Mouse (Mus musculus) lung, adult 2 months (tissue): ENCODE results near the gene Slc16a11.

Source experiments
- CTCF ChIP-seq: fragments of 200-500 bp; IDR thresholded peaks from 2 replicates; pipeline ENCODE4 v1.5.1; 2011; ENCODE audit warnings: mild to moderate bottlenecking, low read length, control low read depth; ENCODE audit not compliant: insufficient read depth
- POLR2A ChIP-seq: fragments of 200-500 bp; IDR thresholded peaks from 2 replicates; pipeline ENCODE4 v1.6.1; 2011; ENCODE audit warnings: low read depth, mild to moderate bottlenecking, control low read depth, low read length, borderline replicate concordance; ENCODE audit errors: extremely low read depth

DNA sequence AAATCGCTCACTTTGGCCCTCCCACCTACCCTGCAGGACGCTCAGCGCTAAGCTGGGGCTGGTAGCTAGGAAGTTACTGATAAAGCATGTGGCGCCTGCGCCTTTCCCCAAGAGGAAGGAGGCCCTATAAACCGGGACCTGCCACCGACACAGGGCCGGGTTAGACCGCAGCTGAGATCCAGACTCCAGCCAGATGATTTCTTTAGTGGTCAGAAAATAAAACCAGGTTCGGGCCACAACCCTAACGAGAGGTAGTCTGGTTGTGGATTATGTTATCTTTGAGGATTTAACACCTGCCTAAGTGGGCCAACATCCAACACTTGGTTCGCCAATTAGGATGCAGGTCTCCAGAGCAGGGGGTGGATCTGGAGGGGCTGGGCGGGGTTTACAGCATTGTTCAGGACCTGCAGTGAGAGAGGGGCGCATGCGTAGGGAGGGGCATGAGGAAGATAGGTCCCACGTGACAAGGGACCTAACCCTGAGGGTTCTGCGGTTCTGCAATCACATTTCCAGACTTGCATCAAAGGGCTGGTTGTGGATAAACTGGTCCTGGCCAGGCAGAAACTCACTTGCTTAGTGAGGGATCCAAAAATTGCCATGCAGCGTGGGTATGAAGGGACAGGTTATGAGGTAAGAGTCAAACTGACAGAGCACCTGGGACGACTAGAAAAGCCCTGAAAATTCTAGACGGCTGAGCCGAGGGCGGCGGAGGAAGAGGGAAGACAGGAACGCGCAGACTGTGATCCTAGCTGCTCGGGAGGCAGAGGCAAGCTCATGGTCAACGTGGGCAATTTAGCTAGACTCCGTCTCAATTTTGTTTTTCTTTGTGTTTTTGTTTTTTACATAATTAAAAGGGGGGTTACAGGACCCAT lies 8.4 kb downstream of the Slc16a11 start, which contains the start of gene Slc16a13:
- TF ChIP-seq CTCF = no peak
- TF ChIP-seq POLR2A = peak; percentile 98
